9 mouse cellular contexts compared by ENCODE assay signal in genomic region chr9:30003612-30004011, GRCm38 (mm10). TPM values are rescaled to one million over a fixed set of nuclear protein-coding genes. Genes with fewer than 3 reads are reported as not detected.
DNase-seq lines count a peak whose midpoint lies in the region; ATAC-seq and TF ChIP-seq lines count a peak whose summit lies in the region.
"Had no signal": no experiment of that assay in that cellular context is flagged by ENCODE, and none has a peak within 500 bp of the region (broad histone marks: within the 10 kb centered on the region; RNA-seq: fewer than 3 reads in every experiment).

No protein-coding gene starts in this region.

- H3K27me3 ChIP-seq in liver, adult 2 months (ENCODE audit: control insufficient read depth, insufficient read depth, low read length) = no peaks in the 10 kb centered on the region
- no peaks in the 10 kb centered on the region for H3K27me3 ChIP-seq in liver, embryonic 12.5 days (replicated peaks)
- H3K27me3 ChIP-seq in lung, embryonic 14.5 days (ENCODE audit: insufficient read depth, low read length) = no peaks in the 10 kb centered on the region
- H3K27me3 ChIP-seq: hindbrain, embryonic 15.5 days had no signal

- DNase-seq in liver, adult 2 months (ENCODE audit: extremely low read depth, low read depth, low spot score) = peak; percentile 45
- DNase-seq in cerebellum, postnatal 10 days = peak; percentile 89 to 92
- peak; percentile 61 for DNase-seq in gastrocnemius, postnatal 14 days
- peak; percentile 63 to 91 for DNase-seq in kidney, postnatal 36 days
- DNase-seq in lung, embryonic 14.5 days = peak; percentile 89
- peak; percentile 65 to 72 for DNase-seq in right cerebral cortex, postnatal 36 days (ENCODE audit: low spot score in 2 of 2)

- no peaks in the 10 kb centered on the region for H3K79me2 ChIP-seq in liver, adult 2 months (ENCODE audit: control insufficient read depth, insufficient read depth, low read length)

- no peak overlapping the region for H3K27ac ChIP-seq in liver, adult 2 months (replicated peaks; ENCODE audit: insufficient read depth, low read depth, low read length)
- H3K27ac ChIP-seq in liver, embryonic 12.5 days = no peak overlapping the region
- no peak overlapping the region for H3K27ac ChIP-seq in lung, embryonic 14.5 days (ENCODE audit: low read depth)
- H3K27ac ChIP-seq: hindbrain, embryonic 15.5 days had no signal

- no peak overlapping the region for H3K9ac ChIP-seq in liver, adult 2 months (ENCODE audit: low read depth, low read length)
- H3K9ac ChIP-seq in liver, embryonic 12.5 days = no peak overlapping the region
- no peak overlapping the region for H3K9ac ChIP-seq in lung, embryonic 14.5 days
- H3K9ac ChIP-seq: hindbrain, embryonic 15.5 days had no signal

- no peak overlapping the region for H3K4me2 ChIP-seq in liver, embryonic 12.5 days
- no peak overlapping the region for H3K4me2 ChIP-seq in lung, embryonic 14.5 days
- H3K4me2 ChIP-seq: hindbrain, embryonic 15.5 days had no signal

- peak; percentile 89 for TF ChIP-seq CTCF in liver, adult 2 months (IDR thresholded peaks at IDR 0.05; ENCODE audit: low read depth, low read length)
- peak; percentile 87 for TF ChIP-seq CTCF in lung, embryonic 14.5 days (IDR thresholded peaks at IDR 0.05; ENCODE audit: low read depth)

- no peak overlapping the region for H3K4me3 ChIP-seq in liver, adult 2 months (ENCODE audit: insufficient read depth, low read depth, low read length)
- no peak overlapping the region for H3K4me3 ChIP-seq in liver, embryonic 12.5 days
- H3K4me3 ChIP-seq in lung, embryonic 14.5 days (ENCODE audit: low read depth, low read length) = no peak overlapping the region
- H3K4me3 ChIP-seq: hindbrain, embryonic 15.5 days had no signal

- TF ChIP-seq POLR2A in liver, adult 2 months (IDR thresholded peaks at IDR 0.05; ENCODE audit: extremely low read depth, insufficient read depth, low read length) = no peak

- no peaks in the 10 kb centered on the region for H3K9me3 ChIP-seq in liver, embryonic 12.5 days (replicated peaks)
- no peaks in the 10 kb centered on the region for H3K9me3 ChIP-seq in lung, embryonic 14.5 days (ENCODE audit: low read depth, low read length)
- H3K9me3 ChIP-seq: hindbrain, embryonic 15.5 days had no signal

- no peak for ATAC-seq in liver, embryonic 12.5 days
- peak; percentile 78; the same call in 1 of the 2 replicates for ATAC-seq in lung, embryonic 14.5 days (ENCODE audit: insufficient read depth)
- no peak for ATAC-seq in erythroid progenitor cell, adult 5-6 weeks (replicated peaks; ENCODE audit: low FRiP score, poor library complexity, severe bottlenecking)

- 28% methylated on average over 3 of the region's 3 CpGs for WGBS in liver, adult 2 months
- 32% methylated on average over 3 of the region's 3 CpGs for WGBS in liver, embryonic 12.5 days (ENCODE audit: insufficient replicate concordance)
- WGBS in lung, embryonic 14.5 days = 35% methylated on average over 3 of the region's 3 CpGs

- H3K36me3 ChIP-seq in liver, adult 2 months (ENCODE audit: control insufficient read depth, insufficient read depth, low read length) = no peaks in the 10 kb centered on the region
- no peaks in the 10 kb centered on the region for H3K36me3 ChIP-seq in liver, embryonic 12.5 days
- H3K36me3 ChIP-seq in lung, embryonic 14.5 days (ENCODE audit: insufficient read depth) = no peaks in the 10 kb centered on the region
- H3K36me3 ChIP-seq: hindbrain, embryonic 15.5 days had no signal

- intact Hi-C loops in gastrocnemius, postnatal 14 days (cut with DNase I; ENCODE audit: low total_unique reads) = loop anchor here (2.0 kb wide), 1 partner anchor 261 kb away; no protein-coding TSS in a partner anchor

- H3K4me1 ChIP-seq in liver, adult 2 months (ENCODE audit: control insufficient read depth, insufficient read depth, low read length) = no peaks in the 10 kb centered on the region
- H3K4me1 ChIP-seq in liver, embryonic 12.5 days = no peaks in the 10 kb centered on the region
- H3K4me1 ChIP-seq in lung, embryonic 14.5 days (ENCODE audit: insufficient read depth) = no peaks in the 10 kb centered on the region
- H3K4me1 ChIP-seq: hindbrain, embryonic 15.5 days had no signal

RNA-seq across cellular contexts. Expression of gene Ntm, which starts 40.7 kb away (rescaled TPM):
- total RNA-seq in liver, adult 2 months (2014; rRNA removed) = 3.1 and 3.2 TPM in 2 replicates
- polyA plus RNA-seq in liver, adult 2 months (2012; rRNA removed) = 0.91 and 2.1 TPM in 2 replicates
- polyA plus RNA-seq in liver, embryonic 12.5 days (2016; fragmentation: Nextera tagmentation; extraction: Ambion mirVana) = 1.7 and 2.2 TPM in 2 replicates
- 1 to 10 TPM; 2.6 to 3.0 TPM for total RNA-seq in gastrocnemius, postnatal 14 days (2021)
- 22.0 and 22.1 TPM in 2 replicates for polyA plus RNA-seq in lung, embryonic 14.5 days (2014; fragmentation: Nextera tagmentation; extraction: Ambion mirVana)
- not detected in 2 replicates for total RNA-seq in erythroid progenitor cell, adult 5-6 weeks (2015; ENCODE audit: low replicate concordance)
- total RNA-seq in erythroid progenitor cell, adult 5-6 weeks (2017; ENCODE audit: low replicate concordance) = not detected in 2 replicates
